Mouse (Mus musculus) liver, adult (tissue): ENCODE results near the gene Galnt18.

Experiments
- GATA4 ChIP-seq: IDR thresholded peaks from 2 replicates; pipeline ENCODE4 v1.6.1; 2014; ENCODE audit warnings: mild to moderate bottlenecking, low read length; ENCODE audit not compliant: insufficient replicate concordance

Galnt18 gene

DNA sequence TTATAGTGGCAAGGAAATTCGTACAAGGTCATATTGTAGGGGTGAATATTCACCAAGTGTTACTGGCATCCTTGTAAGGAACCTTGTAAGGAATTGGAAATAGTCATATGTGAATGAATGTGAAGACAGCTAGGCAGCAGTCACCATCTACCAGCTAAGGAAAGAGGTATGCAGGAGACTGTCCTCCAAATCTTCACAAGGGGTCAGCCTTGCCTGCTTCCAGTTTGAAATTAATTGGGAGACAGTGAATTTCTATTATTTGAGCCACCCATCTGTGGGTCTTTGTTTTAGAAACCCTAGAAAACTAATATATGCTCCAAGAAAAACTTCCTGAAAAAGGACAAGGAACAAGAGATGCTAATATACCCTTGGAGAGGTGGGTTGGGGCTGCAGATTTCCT, 313.1 kb downstream of the Galnt18 start:
- TF ChIP-seq GATA4, result no peak

DNA sequence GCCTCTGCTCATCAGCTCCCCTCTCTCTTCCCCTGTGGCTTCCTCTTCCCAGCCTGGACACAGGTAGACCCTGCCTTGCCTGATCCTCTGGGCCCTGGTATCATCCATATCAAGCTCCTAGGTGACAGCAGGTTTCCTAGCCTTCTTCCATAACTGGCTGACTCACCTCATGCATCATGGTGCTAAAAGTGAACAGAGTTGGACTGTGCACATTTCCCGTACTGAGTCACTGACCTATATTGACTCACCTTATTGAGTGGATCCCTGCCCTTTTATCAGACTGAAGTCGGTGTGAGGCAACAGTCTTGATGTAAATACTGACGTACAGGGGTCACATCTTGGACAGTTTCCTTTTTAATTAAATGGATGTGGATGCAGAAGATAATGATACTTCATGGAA, 313.7 kb downstream of the Galnt18 start:
- no peak for TF ChIP-seq GATA4

DNA sequence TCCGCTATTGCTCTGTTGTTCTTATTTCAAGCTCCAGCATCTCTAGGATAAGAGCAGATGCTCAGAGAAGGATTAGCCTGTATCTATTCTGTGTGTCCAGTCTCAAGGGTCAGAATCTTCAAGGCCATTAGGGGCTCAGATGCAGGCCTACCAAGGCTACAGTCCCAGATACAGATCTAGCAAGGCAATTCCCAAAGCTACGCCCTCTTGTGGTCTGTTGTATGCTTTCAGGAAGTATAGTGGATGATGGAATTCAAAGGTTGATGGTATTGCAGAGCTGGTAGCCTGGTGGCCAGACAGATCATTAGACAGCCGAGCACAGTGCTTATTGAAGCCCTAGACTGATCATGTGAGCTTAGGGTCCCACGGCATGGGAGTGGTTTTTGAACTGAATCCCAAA, 320.1 kb downstream of the Galnt18 start:
- no peak for TF ChIP-seq GATA4

DNA sequence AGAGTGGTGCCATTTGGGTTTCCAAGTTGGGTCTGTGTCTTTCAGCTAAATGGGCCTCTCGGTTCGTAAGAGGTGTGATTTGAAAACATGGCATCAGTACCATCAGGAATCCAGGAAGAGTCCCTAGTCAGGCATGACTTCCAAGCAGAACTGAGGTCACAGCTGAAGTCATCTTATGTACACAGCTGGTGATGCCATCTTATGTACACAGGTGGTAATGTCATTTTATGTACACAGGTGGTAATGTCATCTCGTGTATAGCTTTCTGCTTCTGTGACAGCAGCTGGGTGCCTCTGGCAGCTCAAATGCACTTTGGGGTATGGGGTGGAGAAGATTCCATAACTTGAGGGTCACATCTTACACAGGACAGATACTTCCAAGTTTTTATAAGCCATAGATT, 323.8 kb downstream of the Galnt18 start:
- TF ChIP-seq GATA4, result no peak

DNA sequence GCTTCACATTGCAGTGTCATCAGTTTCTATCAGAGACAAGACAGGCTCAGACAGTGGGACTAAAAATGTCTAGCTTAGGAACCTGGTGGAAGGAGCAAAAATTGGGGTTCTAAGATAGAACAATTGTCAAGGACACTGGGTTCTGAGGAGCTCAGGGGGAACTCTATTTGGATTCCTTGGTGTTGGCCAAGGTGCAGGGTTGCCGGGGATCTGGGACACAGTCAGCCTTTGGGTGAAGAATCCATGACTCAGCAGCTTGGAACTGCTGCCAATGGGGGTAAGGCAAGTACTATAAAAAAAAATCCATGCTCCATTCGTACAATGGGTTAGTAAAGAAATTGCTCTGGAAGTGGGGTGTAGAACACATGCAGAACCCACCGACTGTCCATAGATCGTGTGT, 324.2 kb downstream of the Galnt18 start:
- no peak for TF ChIP-seq GATA4

DNA sequence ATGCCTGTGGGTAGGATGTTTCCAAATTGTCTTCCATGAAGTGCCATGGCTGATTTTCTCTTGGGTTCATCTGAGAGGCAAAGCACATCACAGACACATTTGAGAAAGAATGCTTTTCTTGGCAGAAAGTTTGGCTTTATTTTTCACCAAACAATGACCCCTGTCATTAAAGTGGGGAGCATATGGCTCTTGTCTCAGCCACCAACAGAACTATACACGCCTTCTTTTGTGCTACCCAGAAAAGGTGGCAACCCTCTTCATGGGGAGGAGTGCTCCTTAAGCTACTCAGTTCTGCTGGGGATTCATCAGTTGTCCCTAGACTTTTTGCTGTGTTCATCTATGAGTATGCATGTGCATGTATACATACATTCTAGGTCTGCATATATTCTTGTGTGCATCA, 327.8 kb downstream of the Galnt18 start:
- no peak for TF ChIP-seq GATA4

DNA sequence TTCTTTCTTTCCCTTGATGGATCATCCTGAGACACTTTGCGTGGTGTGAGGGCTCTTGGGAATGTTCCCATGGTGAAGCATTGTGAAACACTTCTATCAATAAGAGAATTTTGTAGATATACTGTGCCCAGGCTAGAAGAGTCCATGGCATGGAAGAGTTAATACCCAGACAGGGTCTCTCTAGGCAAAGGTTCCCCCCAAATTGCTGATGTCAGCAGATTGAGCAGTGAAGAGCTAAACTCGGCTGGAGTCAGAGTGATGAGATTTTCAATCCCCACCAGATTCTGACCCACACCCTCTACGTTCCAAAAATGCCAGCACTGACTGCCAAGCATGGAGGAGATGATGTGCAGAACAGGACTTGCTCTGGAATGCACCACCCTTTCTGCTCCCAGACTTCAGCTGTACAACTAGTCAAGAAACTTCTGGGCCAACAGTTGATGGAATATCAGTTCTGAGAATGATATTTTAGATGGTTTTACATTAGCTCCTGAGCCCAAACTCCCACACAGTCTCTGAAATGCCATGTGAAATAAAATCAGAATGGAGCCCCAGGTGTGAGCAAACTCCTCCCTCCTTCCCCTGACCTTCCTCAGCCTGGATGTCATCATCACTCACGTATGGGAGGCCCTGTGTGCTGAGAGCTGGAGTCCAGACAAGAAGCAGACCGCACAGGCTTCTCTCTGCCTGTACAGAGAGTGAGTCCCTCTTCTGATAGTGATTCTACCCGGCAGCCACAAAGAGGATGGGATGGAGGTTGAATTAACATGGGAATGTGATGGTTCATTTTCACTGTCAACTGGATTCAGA, 329.3 kb downstream of the Galnt18 start:
- no peak for TF ChIP-seq GATA4

DNA sequence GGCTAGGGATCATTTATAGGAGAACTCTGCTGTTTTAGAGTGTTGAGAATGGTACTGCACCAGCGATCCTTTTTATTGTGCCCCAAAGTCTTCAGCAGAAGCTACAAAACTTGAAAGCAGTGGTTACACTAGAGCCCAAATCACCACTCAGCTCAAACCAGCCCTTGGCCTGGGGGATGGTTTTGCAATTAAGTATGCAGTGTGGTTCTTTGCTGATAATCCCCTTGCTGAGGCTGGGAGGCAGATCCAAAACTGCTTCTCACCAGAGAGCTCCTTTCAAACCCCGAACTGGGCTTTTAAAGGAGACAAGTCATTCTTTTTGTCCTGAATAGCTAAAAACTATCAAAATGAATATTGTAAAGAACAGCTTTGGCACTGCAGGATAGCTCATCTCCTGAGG, 346.6 kb downstream of the Galnt18 start:
- no peak for TF ChIP-seq GATA4

DNA sequence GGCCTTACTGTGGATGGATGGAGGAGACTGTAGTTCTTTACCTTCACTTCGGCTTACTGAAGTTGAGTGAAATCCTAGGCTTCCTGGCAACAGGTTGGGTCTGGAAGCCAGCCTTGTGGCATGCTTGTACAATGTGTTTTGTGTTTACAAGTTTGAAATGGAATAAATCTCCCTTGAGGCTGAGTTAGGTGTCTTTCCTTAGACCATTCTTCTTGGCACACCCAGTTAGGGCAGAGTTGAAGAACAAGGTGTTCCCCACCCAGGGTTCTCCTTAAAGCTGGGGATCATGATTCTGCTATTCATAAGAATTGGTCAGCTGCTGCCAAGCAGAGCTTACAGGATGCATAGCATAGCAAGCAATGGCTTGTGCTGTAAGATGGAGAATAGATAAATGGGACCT, 352.4 kb downstream of the Galnt18 start:
- no peak for TF ChIP-seq GATA4
